Mouse (Mus musculus) liver, embryonic 16.5 days (tissue): ENCODE measurements around the gene Zfpm1. TPM values are rescaled to one million over a fixed set of nuclear protein-coding genes. Genes with fewer than 3 reads are reported as not detected.
"Not testable (repeated sequence)": the region's sequence is repeated elsewhere in the genome, so short reads cannot be mapped to it uniquely, and the experiment has no call there.

Source experiments
- ATAC-seq: fragments of 200-750 bp; cut with Nextera tagmentation; 2 replicates; pipeline ENCODE4 v1.8.0; 2017; ENCODE audit warnings: low read depth, mild to moderate bottlenecking, moderate number of reproducible peaks, moderate library complexity
- H3K27ac ChIP-seq: fragments of 300-500 bp; sonication (generic); 2 replicates; pipeline ENCODE4 v1.5.1; 2014; ENCODE audit warnings: mild to moderate bottlenecking, low read length
- H3K27me3 ChIP-seq: fragments of 300-500 bp; sonication (generic); 2 replicates; pipeline ENCODE4 v1.6.1; 2014; ENCODE audit warnings: low read depth, low read length, mixed read lengths; ENCODE audit not compliant: control insufficient read depth, insufficient read depth
- H3K36me3 ChIP-seq: fragments of 300-500 bp; sonication (generic); 2 replicates; pipeline ENCODE4 v1.6.1; 2014; ENCODE audit warnings: mild to moderate bottlenecking; ENCODE audit not compliant: control insufficient read depth, insufficient read depth
- H3K4me1 ChIP-seq: fragments of 300-500 bp; sonication (generic); 2 replicates; pipeline ENCODE4 v1.6.1; 2014; ENCODE audit warnings: low read depth, low read length, mixed read lengths; ENCODE audit not compliant: control insufficient read depth
- H3K4me2 ChIP-seq: fragments of 300-500 bp; sonication (generic); 2 replicates; pipeline ENCODE4 v1.6.1; 2014; ENCODE audit warnings: low read depth, low read length, mixed read lengths
- H3K4me3 ChIP-seq: fragments of 300-500 bp; sonication (generic); 2 replicates; pipeline ENCODE4 v1.5.1; 2014; ENCODE audit warnings: low read depth, mild to moderate bottlenecking, low read length
- H3K9ac ChIP-seq: fragments of 300-500 bp; sonication (generic); 2 replicates; pipeline ENCODE4 v1.6.1; 2014; ENCODE audit warnings: low read depth, low read length
- H3K9me3 ChIP-seq: fragments of 300-500 bp; sonication (generic); replicated peaks from 2 replicates; pipeline ENCODE4 v1.6.1; 2016; ENCODE audit warnings: low read length; ENCODE audit not compliant: control insufficient read depth
- WGBS: fragments of 180-500 bp; shearing (Covaris S2); extraction: QIAGEN DNeasy Blood & Tissue Kit; methylation state at CpG from one replicate; pipeline ENCODE4 v1.1.7; 2014; ENCODE audit not compliant: insufficient replicate concordance; 5-methylcytosine and 5-hydroxymethylcytosine counted together
- polyA plus RNA-seq: library from polyadenylated mRNA; unstranded; fragments of >200 nt; fragmentation: Nextera tagmentation; extraction: Ambion mirVana; gene quantifications from 2 replicates; pipeline ENCODE4 v1.2.1, GENCODE M21; 2015

Zfpm1 gene
- polyA plus RNA-seq, 1 experiment from 2014 or later, result 8.1 TPM

DNA sequence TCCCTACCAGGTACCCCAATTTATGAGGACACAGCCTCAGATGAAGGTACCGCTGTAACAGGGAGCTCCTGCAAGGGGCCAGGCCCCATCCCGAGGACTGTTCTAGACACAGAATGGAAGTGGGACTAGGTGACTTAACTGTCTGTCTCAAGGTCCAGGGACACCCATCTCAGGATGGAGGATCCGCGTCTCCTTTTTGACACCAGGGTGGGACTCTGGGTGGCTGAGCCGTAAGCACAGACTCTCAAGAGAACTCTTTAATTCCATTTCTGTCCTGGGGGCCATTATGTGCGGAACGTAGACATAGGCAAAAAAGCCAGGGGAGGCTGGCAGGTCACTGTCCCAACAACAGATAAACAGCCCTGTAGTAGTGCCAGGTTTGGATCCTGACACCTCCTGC lies 40.2 kb downstream of the Zfpm1 start:
- H3K9ac ChIP-seq, result peak overlapping the region; percentile 76
- WGBS, result 42% methylated on average over 7 of the region's 7 CpGs
- H3K9me3 ChIP-seq, result no peaks in the 10 kb centered on the region
- H3K4me3 ChIP-seq, result peak overlapping the region; percentile 43
- peak overlapping the region; percentile 70 for H3K4me2 ChIP-seq
- peaks cover 100% of the 10 kb centered on the region for H3K4me1 ChIP-seq
- peaks cover 35% of the 10 kb centered on the region for H3K36me3 ChIP-seq
- ATAC-seq, result no peak
- H3K27me3 ChIP-seq, result no peaks in the 10 kb centered on the region
- peak overlapping the region; percentile 99 for H3K27ac ChIP-seq

DNA sequence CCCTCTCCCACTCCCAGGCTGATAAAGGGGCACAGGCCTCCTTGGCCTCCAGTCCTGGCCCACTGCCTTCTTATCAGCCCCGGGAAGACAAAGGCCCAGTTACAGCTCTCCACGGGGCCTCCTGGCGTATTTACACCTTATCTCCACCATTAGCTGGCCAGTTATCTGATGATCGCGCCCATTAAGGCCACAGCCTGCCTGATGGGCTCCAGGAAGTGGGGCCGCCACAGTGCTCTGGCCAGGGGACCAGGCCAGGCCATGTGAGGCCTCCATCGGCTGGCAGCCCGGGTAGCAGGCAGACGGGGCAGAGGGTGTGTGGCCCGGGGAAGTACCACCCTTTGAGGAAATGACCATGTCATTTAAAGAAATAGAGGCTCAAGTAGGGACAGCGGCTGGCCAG lies 40.9 kb downstream of the Zfpm1 start:
- peak overlapping the region; percentile 99 for H3K27ac ChIP-seq

DNA sequence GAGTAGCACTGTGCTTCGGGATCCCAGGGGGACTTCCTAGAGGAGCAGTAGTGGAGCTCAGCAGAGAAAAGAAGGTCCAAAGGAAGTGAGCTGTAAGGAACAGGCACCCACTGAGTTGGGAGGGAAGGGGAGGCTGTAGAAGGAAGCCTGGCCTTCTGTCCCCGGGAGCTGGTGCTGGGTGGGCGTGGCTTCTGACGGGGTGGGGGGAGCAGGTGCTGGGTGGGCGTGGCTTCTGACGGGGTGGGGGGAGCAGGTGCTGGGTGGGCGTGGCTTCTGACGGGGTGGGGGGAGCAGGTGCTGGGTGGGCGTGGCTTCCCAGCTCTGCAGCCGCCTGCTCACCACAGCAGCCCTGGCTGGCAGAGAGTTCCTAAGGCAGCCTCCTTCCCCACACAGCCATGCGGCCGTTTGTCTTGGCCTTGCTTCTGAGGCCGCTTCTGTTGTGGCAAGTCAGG lies 42.0 kb downstream of the Zfpm1 start:
- 7% methylated on average over 13 of the region's 13 CpGs for WGBS
- Histone ChIP-seq H3K4me3 (peak overlapping the region; percentile 23), H3K4me2 (peak overlapping the region; percentile 70), H3K36me3 (peaks cover 38% of the 10 kb centered on the region), H3K9ac (peak overlapping the region; percentile 76), H3K4me1 (peaks cover 100% of the 10 kb centered on the region), H3K27ac (peak overlapping the region; percentile 99)
- H3K27me3 ChIP-seq, H3K9me3 ChIP-seq: not testable (repeated sequence)
- 0 out of 2 replicates have a peak, but pooled peaks have one; percentile 3 for ATAC-seq

More for the DNA sequence above, 40.9 kb downstream of the Zfpm1 start:
- WGBS, result 14% methylated on average over 11 of the region's 11 CpGs
- Histone ChIP-seq H3K9me3 (no peaks in the 10 kb centered on the region), H3K4me1 (peaks cover 100% of the 10 kb centered on the region), H3K27me3 (no peaks in the 10 kb centered on the region), H3K9ac (peak overlapping the region; percentile 76), H3K4me2 (peak overlapping the region; percentile 70), H3K4me3 (peak overlapping the region; percentile 43), H3K36me3 (peaks cover 34% of the 10 kb centered on the region)
- peak; percentile 25 for ATAC-seq

DNA sequence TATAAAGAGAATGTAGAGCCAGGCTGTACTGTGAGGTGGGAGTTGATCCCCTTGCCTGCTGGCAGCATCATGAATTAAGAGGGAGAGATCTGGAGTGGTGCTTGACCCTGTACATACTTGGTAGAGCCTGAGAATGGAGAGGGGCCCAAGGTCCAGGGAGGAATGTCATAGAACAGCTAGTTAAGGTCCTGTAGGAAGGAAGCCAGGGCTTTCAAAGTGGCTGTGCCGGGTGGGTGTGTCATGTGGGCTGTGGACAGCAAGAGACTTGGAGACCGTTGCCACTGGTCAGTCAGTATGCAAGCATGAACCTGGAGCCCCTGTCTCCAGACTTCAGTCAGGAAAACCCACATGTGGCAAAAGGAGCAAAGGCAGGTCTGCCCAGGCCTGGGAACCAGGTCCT lies 43.3 kb downstream of the Zfpm1 start:
- no peak for ATAC-seq
- no peaks in the 10 kb centered on the region for H3K27me3 ChIP-seq
- peaks cover 40% of the 10 kb centered on the region for H3K36me3 ChIP-seq
- 50% methylated on average over 2 of the region's 2 CpGs for WGBS
- peak overlapping the region; percentile 99 for H3K27ac ChIP-seq
- peaks cover 100% of the 10 kb centered on the region for H3K4me1 ChIP-seq
- peak overlapping the region; percentile 43 for H3K9ac ChIP-seq
- no peak overlapping the region for H3K4me2 ChIP-seq
- H3K9me3 ChIP-seq, result no peaks in the 10 kb centered on the region
- no peak overlapping the region for H3K4me3 ChIP-seq

DNA sequence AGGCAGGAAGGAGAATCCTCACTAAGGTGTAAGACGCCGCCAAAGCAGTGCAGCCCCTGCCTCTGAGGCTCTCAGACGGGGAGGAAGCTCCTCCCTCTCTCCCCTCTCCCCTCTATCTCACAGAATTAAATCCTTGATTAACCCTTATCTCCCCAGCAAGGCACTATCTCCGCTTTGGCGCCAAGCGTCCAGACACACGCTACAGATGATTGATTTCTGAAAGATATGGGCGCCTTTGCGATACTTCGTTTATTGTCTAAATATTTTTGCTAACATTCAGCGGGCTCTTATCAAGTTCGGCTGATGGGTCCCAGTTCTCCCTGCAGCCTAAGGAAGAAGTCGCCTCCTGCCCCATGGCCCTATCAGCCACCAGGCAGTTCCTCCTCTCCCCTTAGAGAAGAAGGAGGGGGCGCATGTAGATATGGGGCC lies 44.2 kb downstream of the Zfpm1 start:
- H3K27ac ChIP-seq, result peak overlapping the region; percentile 99
- H3K4me1 ChIP-seq, result peaks cover 100% of the 10 kb centered on the region
- H3K4me3 ChIP-seq, result no peak overlapping the region

DNA sequence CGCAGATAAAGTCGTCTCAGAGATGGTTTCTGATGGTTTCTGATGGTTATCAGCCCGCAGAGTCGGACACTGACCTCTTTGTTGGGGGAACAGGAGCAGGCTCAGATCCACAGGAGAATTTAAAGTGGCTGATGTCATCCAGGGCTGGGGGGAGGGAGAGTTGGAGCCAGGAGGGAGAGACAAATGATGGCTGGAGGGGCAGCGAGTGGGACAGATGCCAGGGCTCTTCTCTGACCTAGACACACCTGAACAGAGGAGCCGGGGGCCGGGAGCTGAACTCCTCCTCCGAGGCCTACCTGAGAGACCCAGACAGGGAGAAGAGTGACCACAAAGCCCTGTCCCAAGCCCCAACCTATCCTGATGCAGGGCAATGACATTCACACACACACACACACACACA lies 47.1 kb downstream of the Zfpm1 start:
- peaks cover 3% of the 10 kb centered on the region for H3K9me3 ChIP-seq
- peak overlapping the region; percentile 52 for H3K4me2 ChIP-seq
- peak overlapping the region; percentile 99 for H3K27ac ChIP-seq
- H3K27me3 ChIP-seq, result no peaks in the 10 kb centered on the region
- H3K9ac ChIP-seq, result peak overlapping the region; percentile 58
- 63% methylated on average over 7 of the region's 8 CpGs for WGBS
- peaks cover 59% of the 10 kb centered on the region for H3K36me3 ChIP-seq
- H3K4me1 ChIP-seq, result peaks cover 88% of the 10 kb centered on the region
- peak overlapping the region; percentile 10; the same call in 1 of the 2 replicates for H3K4me3 ChIP-seq
- no peak for ATAC-seq

More for the DNA sequence above, 44.2 kb downstream of the Zfpm1 start:
- Histone ChIP-seq H3K4me2 (peak overlapping the region; percentile 35), H3K27me3 (no peaks in the 10 kb centered on the region), H3K9me3 (no peaks in the 10 kb centered on the region), H3K36me3 (peaks cover 41% of the 10 kb centered on the region), H3K9ac (peak overlapping the region; percentile 43)
- no peak for ATAC-seq
- WGBS, result 18% methylated on average over 14 of the region's 14 CpGs

DNA sequence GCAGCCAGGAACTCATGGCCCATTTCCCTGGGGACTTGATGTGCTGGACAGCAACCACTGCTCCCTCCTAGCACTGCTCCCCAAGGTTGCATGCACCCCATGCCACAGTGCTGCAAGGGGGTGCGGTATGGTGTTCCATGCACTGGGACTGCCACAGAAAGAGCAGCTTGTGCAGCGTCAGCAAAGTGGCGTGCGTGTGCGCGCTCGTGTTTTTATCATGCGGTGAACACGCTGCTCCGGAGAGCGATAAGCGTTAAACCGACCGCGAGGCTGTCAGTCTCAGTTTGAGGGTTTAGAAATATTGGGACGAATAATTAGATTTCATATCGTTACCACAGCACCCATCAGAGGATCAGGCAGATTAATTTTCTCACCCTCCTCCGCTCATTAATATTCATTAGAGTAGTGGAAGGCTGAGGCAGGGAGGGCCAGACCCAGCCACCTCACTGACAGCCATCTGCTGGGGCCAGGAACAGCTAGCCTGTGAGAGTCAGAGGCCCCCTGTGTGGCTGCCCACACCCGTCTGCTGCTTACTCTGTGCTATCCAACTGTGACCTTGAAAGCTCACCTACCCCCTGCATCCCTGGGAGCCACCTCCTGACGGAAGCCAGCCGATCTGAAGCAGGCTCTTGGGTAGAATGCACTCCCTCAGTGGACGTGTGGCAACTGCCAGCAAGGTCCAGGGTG lies 47.8 kb downstream of the Zfpm1 start:
- 36% methylated on average over 22 of the region's 22 CpGs for WGBS

DNA sequence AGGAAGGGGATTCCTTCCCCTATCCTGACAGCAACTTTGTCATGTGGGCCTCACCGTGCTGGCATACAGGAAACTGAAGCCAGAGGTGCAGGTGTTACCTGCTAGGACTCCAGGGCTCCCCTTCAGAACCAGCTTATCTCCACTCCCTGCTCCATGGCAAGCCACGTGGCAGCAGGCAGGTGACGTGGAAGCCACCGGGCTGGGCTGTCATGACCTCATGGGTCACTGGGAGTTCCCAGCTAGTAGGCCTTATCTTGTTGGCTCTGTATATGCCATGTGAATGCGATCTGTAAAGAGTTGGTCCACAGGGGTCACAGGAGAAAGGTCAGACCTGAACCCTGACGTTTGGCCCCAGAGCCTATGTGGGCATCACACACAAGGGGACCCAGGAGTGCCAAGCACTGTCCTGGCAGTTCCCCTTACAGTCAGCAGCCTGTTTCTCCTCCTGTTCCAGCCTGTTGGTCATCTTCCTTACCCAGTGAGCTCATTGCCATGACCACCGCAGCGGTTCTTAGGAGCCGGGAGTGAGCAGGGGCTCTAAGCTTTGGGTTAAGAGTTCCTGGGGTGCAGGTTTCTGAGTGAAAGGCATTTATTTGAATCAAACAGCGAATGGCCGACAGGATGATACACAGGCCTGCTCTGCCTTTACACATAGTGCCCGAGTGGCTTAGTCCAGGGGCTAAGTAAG lies 48.6 kb downstream of the Zfpm1 start:
- no peaks in the 10 kb centered on the region for H3K27me3 ChIP-seq
- 49% methylated on average over 12 of the region's 12 CpGs for WGBS
- H3K27ac ChIP-seq, result peak overlapping the region; percentile 99
- peak; percentile 79 for ATAC-seq
- H3K4me1 ChIP-seq, result peaks cover 72% of the 10 kb centered on the region
- peak overlapping the region; percentile 58 for H3K9ac ChIP-seq
- H3K9me3 ChIP-seq, result peaks cover 17% of the 10 kb centered on the region
- H3K4me2 ChIP-seq, result peak overlapping the region; percentile 52
- H3K36me3 ChIP-seq, result peaks cover 64% of the 10 kb centered on the region
- H3K4me3 ChIP-seq, result peak overlapping the region; percentile 27; the same call in 1 of the 2 replicates

More for the DNA sequence above, 47.8 kb downstream of the Zfpm1 start:
- peak; percentile 55 for ATAC-seq
- Histone ChIP-seq H3K27me3 (no peaks in the 10 kb centered on the region), H3K27ac (peak overlapping the region; percentile 99), H3K4me3 (peak overlapping the region; percentile 27; the same call in 1 of the 2 replicates), H3K4me1 (peaks cover 81% of the 10 kb centered on the region), H3K4me2 (peak overlapping the region; percentile 52), H3K9me3 (peaks cover 8% of the 10 kb centered on the region), H3K36me3 (peaks cover 60% of the 10 kb centered on the region), H3K9ac (peak overlapping the region; percentile 58)

DNA sequence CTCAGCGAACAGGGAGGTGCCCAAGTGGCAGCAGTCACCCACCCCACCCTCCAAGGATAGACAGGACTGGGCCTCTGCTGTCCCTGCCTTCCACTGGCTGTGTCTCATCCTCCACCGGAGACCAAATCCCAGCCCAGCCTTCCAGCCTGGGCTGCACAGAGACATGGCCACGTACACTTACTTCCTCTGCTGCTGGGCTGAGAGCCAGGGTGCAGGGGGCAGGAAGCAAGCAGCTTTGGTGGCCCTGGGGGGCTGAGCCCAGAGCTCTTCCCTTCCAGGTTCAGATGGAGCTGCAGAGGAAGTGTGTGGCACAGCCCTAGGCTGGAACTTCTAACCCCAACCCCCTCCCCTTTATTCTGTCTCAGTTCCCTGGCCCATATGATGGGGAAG lies 49.2 kb downstream of the Zfpm1 start:
- Histone ChIP-seq H3K4me3 (no peak overlapping the region), H3K27ac (peak overlapping the region; percentile 99), H3K9ac (peak overlapping the region; percentile 42), H3K4me1 (peaks cover 67% of the 10 kb centered on the region), H3K9me3 (peaks cover 23% of the 10 kb centered on the region), H3K36me3 (peaks cover 67% of the 10 kb centered on the region), H3K27me3 (no peaks in the 10 kb centered on the region), H3K4me2 (no peak overlapping the region)
- WGBS, result 62% methylated on average over 3 of the region's 3 CpGs
- ATAC-seq, result no peak
